Mouse (Mus musculus): ENCODE measurements around the gene Ndufv3. TPM values are rescaled to one million over a fixed set of nuclear protein-coding genes. Genes with fewer than 3 reads are reported as not detected.

The Ndufv3 gene
- polyA plus RNA-seq (2012; rRNA removed) = 150 and 186 TPM in 2 replicates

DNA sequence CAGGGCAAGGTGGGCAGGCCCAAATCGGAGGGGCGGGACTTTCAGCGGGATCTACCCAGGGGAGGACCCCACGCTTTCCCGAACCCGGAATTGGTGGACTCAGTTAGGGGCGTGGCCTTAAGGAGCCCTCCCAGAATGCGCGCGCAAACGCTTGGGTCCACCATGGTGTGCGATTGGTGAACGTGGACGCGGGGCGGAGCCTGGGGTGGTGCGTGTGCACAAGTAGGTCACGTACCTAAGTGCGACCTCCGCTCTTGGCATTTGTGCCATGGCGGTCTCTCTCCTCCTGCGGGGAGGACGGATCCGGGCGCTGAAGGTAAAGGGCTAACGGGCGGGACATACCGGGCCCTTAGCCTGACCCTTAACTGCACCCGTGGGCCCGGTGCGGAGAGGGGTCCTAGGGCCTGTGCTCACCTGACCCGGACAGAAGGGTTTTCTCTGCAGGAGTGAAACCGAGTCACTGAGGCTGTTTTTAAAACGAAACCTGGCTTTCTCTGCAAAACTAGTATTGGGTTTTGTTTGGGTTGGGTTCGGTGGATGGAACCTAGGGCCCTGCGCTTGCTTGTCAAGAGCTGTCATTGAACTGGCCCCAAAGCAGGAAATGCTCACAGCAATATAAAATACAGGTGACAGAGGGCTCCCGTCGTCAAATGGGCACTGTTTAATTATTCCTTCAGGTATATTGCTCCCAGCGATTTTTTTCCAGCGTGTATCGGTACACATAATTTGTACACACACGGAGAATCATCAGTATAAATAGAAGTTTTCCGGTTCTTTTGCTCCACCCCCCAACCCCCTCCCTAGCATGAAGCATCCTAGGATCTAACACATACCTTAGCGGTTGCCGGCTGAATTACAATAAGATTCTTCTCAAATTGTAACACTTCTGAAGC is at the start of gene Ndufv3, which contains the start of gene Wdr4:
Gene Ndufv3, plus strand, starts transcription at position 170 of the 893 bp plus-strand sequence.
Gene Wdr4, minus strand, starts transcription at position 35 of the 893 bp plus-strand sequence.
- peak; percentile 100 for DNase-seq (ENCODE audit: low read depth)
- peak; percentile 61; the same call in 1 of the 2 replicates for TF ChIP-seq POLR2A (IDR thresholded peaks at IDR 0.05; ENCODE audit: borderline replicate concordance, extremely low read depth, insufficient read depth, insufficient read length, poor library complexity, severe bottlenecking)
- TF ChIP-seq CTCF (IDR thresholded peaks at IDR 0.05; ENCODE audit: borderline replicate concordance, extremely low read depth, insufficient read depth, insufficient read length) = no peak

GRCm38 (mm10) chr17:31470766-31471418 is 49.0 kb upstream of the Ndufv3 start:
- TF ChIP-seq POLR2A (IDR thresholded peaks at IDR 0.05; ENCODE audit: borderline replicate concordance, extremely low read depth, insufficient read depth, insufficient read length, poor library complexity, severe bottlenecking) = no peak
- TF ChIP-seq CTCF (IDR thresholded peaks at IDR 0.05; ENCODE audit: borderline replicate concordance, extremely low read depth, insufficient read depth, insufficient read length) = no peak
- peak; percentile 68 for DNase-seq (ENCODE audit: low read depth)

DNA sequence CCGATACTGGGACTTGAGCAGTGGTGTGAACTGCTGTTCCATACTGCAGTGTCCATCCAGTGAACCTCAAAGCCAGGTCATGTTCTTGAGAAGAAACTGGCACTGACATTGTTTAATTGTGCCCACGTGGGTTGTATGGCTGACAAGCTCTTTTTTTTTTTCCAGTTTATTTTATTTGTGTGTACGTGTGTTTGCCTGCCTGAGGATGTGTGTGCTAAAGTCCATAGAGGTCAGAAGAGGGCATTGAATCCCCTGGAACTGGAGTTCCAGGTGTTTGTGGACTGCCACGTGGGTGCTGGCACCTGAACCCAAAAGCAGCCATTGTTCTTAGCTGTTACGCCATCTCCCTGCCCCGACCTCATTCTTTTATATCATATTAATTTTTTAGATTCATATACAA is 45.5 kb upstream of the Ndufv3 start:
- no peak for DNase-seq (ENCODE audit: low read depth)

DNA sequence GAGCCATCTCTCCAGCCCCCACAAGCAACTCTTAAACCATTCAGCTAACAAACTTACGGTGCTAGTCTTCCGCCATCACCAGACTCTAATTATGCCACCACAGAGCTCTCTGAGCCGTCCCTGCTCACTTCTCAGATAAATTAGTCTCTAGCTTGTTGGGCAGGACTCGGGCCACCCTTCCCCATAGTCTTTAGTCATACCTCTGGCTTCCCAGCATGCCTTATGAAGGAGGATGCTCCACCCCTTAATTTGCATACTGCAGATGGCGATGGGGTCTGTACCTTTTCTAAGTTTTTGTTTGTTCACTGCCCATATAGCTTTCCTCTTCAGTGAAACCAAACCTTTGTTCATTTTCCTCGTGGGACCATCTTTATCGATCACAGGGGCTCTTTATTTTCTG is 41.3 kb upstream of the Ndufv3 start:
- DNase-seq (ENCODE audit: low read depth) = no peak

More for the DNA sequence above, 45.5 kb upstream of the Ndufv3 start:
- TF ChIP-seq POLR2A (IDR thresholded peaks at IDR 0.05; ENCODE audit: borderline replicate concordance, extremely low read depth, insufficient read depth, insufficient read length, poor library complexity, severe bottlenecking) (no peak), CTCF (IDR thresholded peaks at IDR 0.05; ENCODE audit: borderline replicate concordance, extremely low read depth, insufficient read depth, insufficient read length) (no peak)

GRCm38 (mm10) chr17:31479108-31479844 is 40.6 kb upstream of the Ndufv3 start:
- peak; percentile 23 for DNase-seq (ENCODE audit: low read depth)
- no peak for TF ChIP-seq CTCF (IDR thresholded peaks at IDR 0.05; ENCODE audit: borderline replicate concordance, extremely low read depth, insufficient read depth, insufficient read length)
- TF ChIP-seq POLR2A (IDR thresholded peaks at IDR 0.05; ENCODE audit: borderline replicate concordance, extremely low read depth, insufficient read depth, insufficient read length, poor library complexity, severe bottlenecking) = no peak

More for the DNA sequence above, 41.3 kb upstream of the Ndufv3 start:
- TF ChIP-seq CTCF (IDR thresholded peaks at IDR 0.05; ENCODE audit: borderline replicate concordance, extremely low read depth, insufficient read depth, insufficient read length) (no peak), POLR2A (IDR thresholded peaks at IDR 0.05; ENCODE audit: borderline replicate concordance, extremely low read depth, insufficient read depth, insufficient read length, poor library complexity, severe bottlenecking) (no peak)

DNA sequence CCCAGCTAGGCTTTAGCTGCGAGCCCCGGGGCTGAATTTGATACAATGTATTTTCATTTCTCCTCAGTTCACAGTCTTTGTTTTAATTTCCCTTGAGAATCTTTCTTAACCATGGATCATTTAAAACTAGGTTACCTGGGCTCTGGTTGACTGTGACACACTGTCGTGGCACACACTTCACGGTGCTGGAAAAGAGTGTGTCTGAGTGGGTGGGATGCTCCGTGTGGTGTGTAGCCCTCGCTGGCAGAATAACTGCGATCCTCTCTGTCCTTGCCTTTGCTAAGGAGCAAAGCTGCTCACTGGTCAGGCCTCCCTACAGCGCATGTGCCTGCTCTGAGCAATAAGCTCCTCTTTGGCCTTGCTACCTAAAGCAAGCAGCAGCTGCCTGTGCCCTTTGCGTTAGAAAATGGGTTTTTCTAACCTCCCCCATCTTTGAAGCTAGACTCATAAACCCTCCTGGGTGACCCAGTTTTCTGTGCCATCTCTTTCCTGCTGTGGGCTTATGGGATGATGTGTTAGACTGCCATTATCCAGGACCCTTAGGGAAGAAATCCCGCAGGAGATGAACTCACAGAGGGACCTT is 33.2 kb upstream of the Ndufv3 start:
- DNase-seq (ENCODE audit: low read depth) = peak; percentile 65
- TF ChIP-seq CTCF (IDR thresholded peaks at IDR 0.05; ENCODE audit: borderline replicate concordance, extremely low read depth, insufficient read depth, insufficient read length) = no peak
- TF ChIP-seq POLR2A (IDR thresholded peaks at IDR 0.05; ENCODE audit: borderline replicate concordance, extremely low read depth, insufficient read depth, insufficient read length, poor library complexity, severe bottlenecking) = no peak

- no peak for DNase-seq (ENCODE audit: low read depth)
- TF ChIP-seq CTCF (IDR thresholded peaks at IDR 0.05; ENCODE audit: borderline replicate concordance, extremely low read depth, insufficient read depth, insufficient read length) (no peak), POLR2A (IDR thresholded peaks at IDR 0.05; ENCODE audit: borderline replicate concordance, extremely low read depth, insufficient read depth, insufficient read length, poor library complexity, severe bottlenecking) (no peak)
Observed at GRCm38 (mm10) chr17:31487433-31488060, 32.4 kb upstream of the Ndufv3 start.

GRCm38 (mm10) chr17:31491355-31491754 is 28.6 kb upstream of the Ndufv3 start:
- TF ChIP-seq CTCF (IDR thresholded peaks at IDR 0.05; ENCODE audit: borderline replicate concordance, extremely low read depth, insufficient read depth, insufficient read length) = no peak
- no peak for TF ChIP-seq POLR2A (IDR thresholded peaks at IDR 0.05; ENCODE audit: borderline replicate concordance, extremely low read depth, insufficient read depth, insufficient read length, poor library complexity, severe bottlenecking)
- no peak for DNase-seq (ENCODE audit: low read depth)

DNA sequence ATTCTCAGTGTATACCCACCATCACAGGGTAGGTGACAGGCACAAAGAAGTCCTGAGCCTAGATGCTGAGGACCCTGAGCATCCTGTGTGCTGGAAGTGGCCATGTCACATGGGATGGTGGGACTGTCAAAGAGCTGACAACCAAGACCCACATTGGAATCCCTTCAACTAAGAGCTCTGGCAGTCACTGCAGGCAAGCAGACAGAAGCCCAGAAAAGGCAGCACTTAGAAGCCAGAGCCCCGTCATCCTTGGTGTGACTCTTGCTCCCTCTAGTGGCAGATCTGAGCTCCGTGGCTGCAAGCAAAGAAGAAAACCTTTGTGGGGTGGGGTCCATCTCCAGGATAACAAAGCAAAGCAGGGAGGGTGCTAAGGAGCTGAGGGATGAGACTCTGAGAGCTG is 27.5 kb upstream of the Ndufv3 start:
- TF ChIP-seq CTCF (IDR thresholded peaks at IDR 0.05; ENCODE audit: borderline replicate concordance, extremely low read depth, insufficient read depth, insufficient read length) = peak; percentile 99
- no peak for TF ChIP-seq POLR2A (IDR thresholded peaks at IDR 0.05; ENCODE audit: borderline replicate concordance, extremely low read depth, insufficient read depth, insufficient read length, poor library complexity, severe bottlenecking)
- peak; percentile 95 for DNase-seq (ENCODE audit: low read depth)

- DNase-seq (ENCODE audit: low read depth) = no peak
- TF ChIP-seq CTCF (IDR thresholded peaks at IDR 0.05; ENCODE audit: borderline replicate concordance, extremely low read depth, insufficient read depth, insufficient read length) (no peak), POLR2A (IDR thresholded peaks at IDR 0.05; ENCODE audit: borderline replicate concordance, extremely low read depth, insufficient read depth, insufficient read length, poor library complexity, severe bottlenecking) (no peak)
Observed at GRCm38 (mm10) chr17:31494989-31495388, 24.9 kb upstream of the Ndufv3 start.
